Mouse (Mus musculus) embryonic fibroblast, embryonic 13.5 days (primary cell): ENCODE data around the gene Plcl1. TPM values are rescaled to one million over a fixed set of nuclear protein-coding genes. Genes with fewer than 3 reads are reported as not detected.
A peak's percentile ranks its signal among the peaks of the same experiment; 100 is the strongest.

Source experiments
- H3K27ac ChIP-seq: 2 replicates; pipeline ENCODE4 v1.5.1; 2012; ENCODE audit warnings: low read length, control low read depth, inconsistent platforms; ENCODE audit not compliant: insufficient read depth
- H3K4me1 ChIP-seq: 2 replicates; pipeline ENCODE4 v1.6.1; 2011; ENCODE audit warnings: low read length; ENCODE audit not compliant: control insufficient read depth, insufficient read depth
- H3K4me3 ChIP-seq: 2 replicates; pipeline ENCODE4 v1.5.1; 2011; ENCODE audit warnings: mild to moderate bottlenecking, control low read depth, low read length; ENCODE audit not compliant: insufficient read depth
- CTCF ChIP-seq: IDR thresholded peaks from 2 replicates; pipeline ENCODE4 v1.5.1; 2011; ENCODE audit warnings: mild to moderate bottlenecking, control low read depth, low read length, moderate library complexity, borderline replicate concordance; ENCODE audit not compliant: insufficient read depth
- POLR2A ChIP-seq: IDR thresholded peaks from 2 replicates; pipeline ENCODE4 v1.6.1; 2011; ENCODE audit warnings: low read depth, mild to moderate bottlenecking, control low read depth, low read length, moderate library complexity
- polyA plus RNA-seq: library from polyadenylated mRNA; stranded (reverse); fragments of >200 nt; gene quantifications from 2 replicates; pipeline ENCODE4 v1.2.4, GENCODE M21; 2011; ENCODE audit warnings: low read depth; ENCODE audit not compliant: missing spikeins, insufficient read length

Plcl1 gene
- polyA plus RNA-seq, 1 experiment = 10.9 TPM

DNA sequence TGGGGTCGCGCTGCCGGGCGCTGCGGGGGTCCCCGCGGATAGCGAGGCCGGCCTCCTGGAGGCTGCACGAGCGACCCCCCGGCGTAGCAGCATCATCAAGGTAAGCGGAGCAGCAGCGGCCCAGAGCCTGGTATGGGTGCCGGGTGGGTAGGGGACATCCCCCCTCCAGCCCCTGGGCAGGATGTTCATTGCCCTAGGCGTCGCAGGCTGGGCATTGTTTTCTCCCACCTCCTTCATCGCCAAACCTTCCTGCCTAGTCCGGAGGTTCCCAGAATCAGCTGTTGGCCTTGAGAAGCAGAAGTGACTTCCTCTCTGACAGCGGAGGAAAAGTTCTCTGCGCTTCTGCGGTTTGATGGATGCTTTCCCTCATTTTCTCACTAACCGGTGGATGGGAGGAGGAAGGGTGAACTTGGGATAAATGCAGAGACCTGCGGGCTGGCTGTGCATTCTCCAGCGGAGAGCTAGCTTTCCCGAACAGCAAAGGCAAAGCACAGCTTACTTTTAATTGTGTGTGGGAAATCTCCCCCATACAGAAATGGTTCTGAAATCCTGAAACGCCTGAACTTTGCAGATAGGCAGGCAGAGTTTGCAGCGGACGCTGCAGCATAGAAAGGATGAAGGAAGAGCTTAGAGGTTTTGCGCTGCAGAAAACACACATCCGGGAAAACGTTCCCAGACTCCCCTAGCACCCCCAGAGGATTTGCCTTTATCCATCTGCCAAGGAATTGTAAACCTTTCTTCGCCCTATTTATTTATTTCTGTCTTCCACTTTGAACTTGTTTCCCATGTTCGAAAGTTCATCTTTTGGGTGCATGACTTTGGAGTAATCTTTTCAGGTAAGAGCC lies 1.0 kb downstream of the Plcl1 start:
- no peak overlapping the region for H3K27ac ChIP-seq
- peak overlapping the region; percentile 66 for H3K4me3 ChIP-seq
- H3K4me1 ChIP-seq = peaks cover 6% of the 10 kb centered on the region
- TF ChIP-seq CTCF = no peak
- no peak for TF ChIP-seq POLR2A

DNA sequence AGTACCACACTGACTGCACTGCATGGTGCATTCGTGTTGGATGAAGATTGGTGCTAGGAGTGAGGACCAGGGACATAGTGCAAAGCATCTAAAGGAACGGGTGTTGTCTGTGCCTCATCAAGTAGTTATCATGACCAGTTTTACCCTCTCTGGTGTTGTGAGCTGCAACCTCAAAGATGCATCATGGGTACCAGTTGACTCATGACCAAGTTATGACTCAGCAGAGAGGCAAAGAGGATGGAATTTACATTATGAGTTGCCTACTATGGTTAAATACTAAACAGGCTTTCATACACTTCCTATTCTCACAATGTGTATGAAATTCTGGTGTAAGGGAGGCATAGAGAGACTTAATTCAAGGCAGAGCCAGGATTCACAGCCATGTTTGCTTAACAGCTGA lies 4.9 kb downstream of the Plcl1 start:
- no peak for TF ChIP-seq POLR2A
- no peak for TF ChIP-seq CTCF
- Histone ChIP-seq H3K4me1 (peaks cover 6% of the 10 kb centered on the region), H3K27ac (no peak overlapping the region), H3K4me3 (no peak overlapping the region)

GRCm38 (mm10) chr1:55411079-55411478 lies 5.4 kb downstream of the Plcl1 start:
- Histone ChIP-seq H3K27ac (no peak overlapping the region), H3K4me1 (peaks cover 6% of the 10 kb centered on the region), H3K4me3 (no peak overlapping the region)
- TF ChIP-seq POLR2A = no peak
- no peak for TF ChIP-seq CTCF

GRCm38 (mm10) chr1:55412569-55412968 lies 6.8 kb downstream of the Plcl1 start:
- Histone ChIP-seq H3K27ac (no peak overlapping the region), H3K4me1 (peaks cover 6% of the 10 kb centered on the region), H3K4me3 (no peak overlapping the region)
- no peak for TF ChIP-seq POLR2A
- no peak for TF ChIP-seq CTCF

GRCm38 (mm10) chr1:55413534-55413933 lies 7.8 kb downstream of the Plcl1 start:
- Histone ChIP-seq H3K4me1 (peaks cover 6% of the 10 kb centered on the region), H3K4me3 (no peak overlapping the region), H3K27ac (no peak overlapping the region)
- TF ChIP-seq CTCF (no peak), POLR2A (no peak)

- no peak overlapping the region for H3K27ac ChIP-seq
- no peak overlapping the region for H3K4me3 ChIP-seq
- TF ChIP-seq CTCF (no peak), POLR2A (no peak)
- H3K4me1 ChIP-seq = no peaks in the 10 kb centered on the region
Observed at GRCm38 (mm10) chr1:55418968-55419367, 13.2 kb downstream of the Plcl1 start.

DNA sequence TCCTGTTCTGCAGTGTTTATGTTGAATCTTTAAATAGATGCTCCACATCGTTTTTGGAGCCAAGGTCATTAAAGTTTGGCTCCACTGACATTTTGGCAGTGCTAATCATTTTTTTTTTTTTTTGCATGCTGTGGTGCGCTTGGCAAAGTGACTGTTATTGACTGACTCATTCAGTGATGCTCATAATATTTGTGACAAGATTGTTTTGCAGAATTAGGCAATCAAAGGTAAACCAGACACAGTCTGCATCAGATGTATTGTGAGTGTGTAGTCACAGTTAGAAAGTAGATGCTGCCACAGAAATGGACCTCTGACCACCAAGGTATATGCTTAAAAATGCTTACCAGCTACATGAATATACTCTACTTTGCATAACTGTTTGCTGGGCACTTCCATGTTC lies 21.9 kb downstream of the Plcl1 start:
- Histone ChIP-seq H3K4me1 (peaks cover 3% of the 10 kb centered on the region; the same call in 1 of the 2 replicates), H3K27ac (no peak overlapping the region), H3K4me3 (no peak overlapping the region)
- TF ChIP-seq POLR2A = no peak
- TF ChIP-seq CTCF = no peak

DNA sequence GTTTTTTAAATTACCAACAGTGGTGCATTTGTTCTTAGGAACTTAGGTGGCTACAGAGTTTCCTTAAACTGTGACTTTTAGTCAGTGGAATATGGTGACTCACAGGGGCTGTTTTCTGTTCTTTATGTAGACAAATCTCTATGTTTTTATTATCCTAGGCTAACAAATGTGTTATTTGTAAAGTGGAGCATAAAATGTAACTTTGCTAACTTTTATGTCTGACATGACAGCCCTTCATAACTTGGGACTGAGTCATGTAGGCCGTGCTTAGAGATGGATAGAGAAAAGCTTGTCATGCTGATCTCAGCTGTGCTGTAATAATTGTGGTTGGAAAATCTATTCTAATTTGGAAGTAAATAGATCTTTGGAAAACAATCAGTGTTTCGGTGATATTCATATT lies 23.3 kb downstream of the Plcl1 start:
- Histone ChIP-seq H3K27ac (no peak overlapping the region; the same call in 1 of the 2 replicates), H3K4me3 (no peak overlapping the region), H3K4me1 (peaks cover 3% of the 10 kb centered on the region; the same call in 1 of the 2 replicates)
- TF ChIP-seq CTCF = no peak
- no peak for TF ChIP-seq POLR2A

GRCm38 (mm10) chr1:55429708-55430107 lies 24.0 kb downstream of the Plcl1 start:
- H3K4me3 ChIP-seq = no peak overlapping the region
- peaks cover 3% of the 10 kb centered on the region; the same call in 1 of the 2 replicates for H3K4me1 ChIP-seq
- H3K27ac ChIP-seq = no peak overlapping the region
- TF ChIP-seq CTCF = no peak

GRCm38 (mm10) chr1:55430587-55430986 lies 24.9 kb downstream of the Plcl1 start:
- Histone ChIP-seq H3K27ac (no peak overlapping the region), H3K4me1 (peaks cover 3% of the 10 kb centered on the region; the same call in 1 of the 2 replicates), H3K4me3 (no peak overlapping the region)
- TF ChIP-seq CTCF (no peak), POLR2A (no peak)
